Mouse (Mus musculus) brown adipose tissue, adult 24 weeks (tissue): ENCODE data around the gene Snx32. TPM values are rescaled to one million over a fixed set of nuclear protein-coding genes. Genes with fewer than 3 reads are reported as not detected.
"Not testable (repeated sequence)": the region's sequence is repeated elsewhere in the genome, so short reads cannot be mapped to it uniquely, and the experiment has no call there.

ENCODE experiments used
- H3K27ac ChIP-seq: fragments of 200-500 bp; replicated peaks from 2 replicates; pipeline ENCODE4 v1.5.1; 2012; ENCODE audit warnings: low read depth, mild to moderate bottlenecking, low read length
- H3K4me1 ChIP-seq: fragments of 200-500 bp; 2 replicates; pipeline ENCODE4 v1.6.1; 2012; ENCODE audit warnings: low read length, mixed read lengths; ENCODE audit not compliant: control insufficient read depth, insufficient read depth, insufficient read length
- H3K4me3 ChIP-seq: fragments of 200-500 bp; 2 replicates; pipeline ENCODE4 v1.5.1; 2012; ENCODE audit warnings: low read depth, mild to moderate bottlenecking, low read length, moderate library complexity; ENCODE audit not compliant: insufficient read depth
- polyA plus RNA-seq: library from polyadenylated mRNA; stranded (reverse); fragments of >200 nt; gene quantifications from 2 replicates; pipeline ENCODE4 v1.2.4, GENCODE M21; 2012; ENCODE audit not compliant: missing spikeins, insufficient read depth, insufficient read length

The Snx32 gene
- polyA plus RNA-seq, 1 experiment, result 7.0 TPM

- Histone ChIP-seq H3K27ac (no peak overlapping the region), H3K4me1 (no peaks in the 10 kb centered on the region; the same call in 1 of the 2 replicates), H3K4me3 (no peak overlapping the region)
Observed at GRCm38 (mm10) chr19:5525204-5525603, 14.9 kb upstream of the Snx32 start.

GRCm38 (mm10) chr19:5518721-5519120 lies 8.4 kb upstream of the Snx32 start:
- no peak overlapping the region for H3K4me3 ChIP-seq
- H3K27ac ChIP-seq, result no peak overlapping the region
- no peaks in the 10 kb centered on the region for H3K4me1 ChIP-seq

GRCm38 (mm10) chr19:5516906-5517505 lies 6.7 kb upstream of the Snx32 start:
- Histone ChIP-seq H3K27ac (no peak overlapping the region), H3K4me1 (peaks cover 6% of the 10 kb centered on the region), H3K4me3 (no peak overlapping the region)

DNA sequence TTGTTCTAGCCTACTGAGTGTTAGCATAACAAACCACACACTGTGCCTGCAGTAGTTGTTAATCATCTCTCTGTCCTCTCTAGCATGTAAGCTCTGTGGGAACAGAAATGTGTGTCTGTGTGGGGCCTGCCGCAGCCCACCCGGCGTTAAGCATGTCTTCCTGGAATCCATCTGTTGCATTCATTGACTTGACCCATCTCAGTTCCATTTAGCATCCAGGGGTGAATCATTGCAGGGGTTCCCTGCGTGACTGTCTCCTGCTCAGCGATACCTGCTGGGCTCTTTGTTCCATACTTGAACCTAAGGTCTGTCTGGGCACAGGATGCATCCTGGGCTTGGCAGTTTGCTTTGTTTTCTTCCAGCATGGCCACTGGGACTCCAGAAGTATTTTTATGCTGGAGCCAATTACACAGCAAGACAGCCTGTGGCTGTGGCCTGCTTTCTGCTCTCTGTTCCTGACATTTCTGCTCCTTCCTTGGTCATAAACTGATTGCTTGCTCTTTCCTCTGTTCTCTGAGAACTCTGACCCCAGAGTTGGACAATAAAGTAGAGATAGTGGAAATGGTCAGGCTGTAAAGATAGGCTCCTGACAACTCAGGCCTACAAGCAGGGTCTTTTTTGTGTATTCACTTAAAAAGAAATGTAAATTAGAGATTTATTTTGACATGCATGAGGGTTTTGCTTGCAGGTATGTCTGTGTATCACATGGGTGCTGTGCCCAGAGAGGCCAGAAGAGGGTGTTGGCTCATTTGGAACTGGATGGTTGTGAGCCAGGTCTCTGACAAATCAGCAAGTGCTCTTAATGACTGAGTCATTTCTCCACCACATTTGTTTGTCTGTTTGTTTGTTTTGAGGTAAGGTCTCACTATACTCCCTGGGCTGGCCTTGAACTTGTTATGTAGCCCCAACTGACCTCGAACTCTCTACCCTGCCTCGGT lies 5.8 kb upstream of the Snx32 start:
- Histone ChIP-seq H3K4me3 (no peak overlapping the region), H3K4me1 (peaks cover 11% of the 10 kb centered on the region), H3K27ac (no peak overlapping the region)

DNA sequence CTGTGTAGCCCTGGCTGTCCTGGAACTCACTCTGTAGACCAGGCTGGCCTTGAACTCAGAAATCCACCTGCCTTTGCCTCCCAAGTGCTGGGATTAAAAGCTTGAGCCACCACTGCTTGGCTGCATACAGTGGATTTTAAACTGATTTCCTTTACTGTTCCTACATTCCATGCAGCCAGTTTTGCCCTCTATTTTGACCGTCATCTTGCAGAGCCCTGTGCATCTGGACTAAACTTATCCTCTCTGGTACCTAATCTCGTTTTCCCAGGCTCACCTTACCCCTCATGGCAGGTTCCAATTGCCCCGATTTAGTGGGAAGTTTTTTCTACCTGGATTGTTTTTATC lies 2.6 kb upstream of the Snx32 start:
- Histone ChIP-seq H3K4me1 (peaks cover 11% of the 10 kb centered on the region), H3K27ac (no peak overlapping the region), H3K4me3 (no peak overlapping the region)

DNA sequence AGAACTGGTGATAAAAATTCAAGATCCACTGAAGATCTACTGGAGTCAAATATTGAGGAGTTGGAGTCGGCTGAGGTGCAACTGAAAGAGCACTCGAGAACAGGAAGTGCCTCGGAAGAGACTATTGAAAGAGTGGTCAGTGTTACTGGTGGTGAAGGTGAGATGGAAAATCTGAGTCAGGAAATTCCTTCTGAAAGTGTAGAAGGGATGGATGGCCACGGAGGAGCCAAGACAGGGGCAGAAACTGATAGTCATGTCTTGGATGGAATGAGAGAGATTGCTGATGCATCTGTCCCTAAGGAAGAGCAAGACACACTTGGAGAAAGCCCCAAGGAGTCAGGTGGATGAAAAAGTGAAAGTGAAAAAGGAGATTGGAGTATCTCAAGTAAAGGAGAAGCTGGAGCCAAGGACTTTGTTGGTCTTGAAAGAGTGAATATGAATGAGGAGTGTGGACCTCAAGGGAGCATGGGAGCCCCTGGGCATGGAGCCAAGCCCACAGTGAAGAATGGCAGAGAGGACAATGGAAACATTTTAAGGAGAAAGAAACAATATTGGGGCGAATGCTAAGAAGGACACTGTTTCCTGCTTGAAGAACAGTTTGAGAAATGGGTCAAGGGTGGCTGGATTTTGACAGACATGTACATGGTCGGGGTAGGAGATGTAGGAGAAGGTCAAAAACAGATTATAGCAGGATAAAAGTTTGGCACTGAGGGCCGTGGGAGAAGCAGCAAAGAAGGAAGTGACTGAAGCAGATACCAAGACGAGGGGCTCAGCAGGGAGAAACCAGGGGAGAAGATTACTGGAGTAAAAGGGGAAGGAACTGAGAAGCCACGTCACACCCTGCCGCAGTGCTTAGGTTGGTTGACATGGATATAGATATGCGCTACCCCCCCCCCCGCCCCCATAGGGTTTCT lies 2.0 kb upstream of the Snx32 start:
- Histone ChIP-seq H3K4me3 (peak overlapping the region; percentile 31), H3K27ac (peak overlapping the region; percentile 51), H3K4me1 (peaks cover 11% of the 10 kb centered on the region)

- peak overlapping the region; percentile 11; the same call in 1 of the 2 replicates for H3K27ac ChIP-seq
Observed at GRCm38 (mm10) chr19:5511074-5511632, 815 bp upstream of the Snx32 start.

DNA sequence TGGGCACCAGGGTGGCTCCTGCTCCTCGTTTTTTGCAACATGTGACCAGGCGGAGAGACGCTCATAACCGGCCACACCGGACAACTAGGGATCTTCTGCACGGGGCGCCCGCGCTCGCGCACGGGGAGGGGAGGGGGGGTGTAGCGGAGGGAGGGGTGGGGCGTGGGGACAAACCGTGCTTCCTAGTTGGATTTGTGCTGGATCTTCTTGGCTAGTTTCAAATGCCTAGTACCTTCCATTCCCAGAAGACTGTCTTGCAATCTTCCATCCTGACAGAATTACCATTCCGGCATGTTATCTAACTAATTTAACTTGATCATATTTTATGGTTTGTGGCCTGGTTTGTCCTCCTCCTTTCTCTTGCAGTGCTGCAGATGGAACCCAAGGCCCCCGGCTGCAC lies 6.7 kb downstream of the Snx32 start, which contains the start of gene 1700020D05Rik:
Gene 1700020D05Rik (minus strand): TSS at position 101 of the 400 bp plus-strand sequence.
- no peaks in the 10 kb centered on the region for H3K4me1 ChIP-seq
- no peak within 1 kb of the TSS for H3K27ac ChIP-seq
- H3K4me3 ChIP-seq, result no peak within 1 kb of the TSS

More at GRCm38 (mm10) chr19:5511074-5511632, 815 bp upstream of the Snx32 start:
- H3K4me3 ChIP-seq, result peak overlapping the region; percentile 67
- H3K4me1 ChIP-seq, result peaks cover 11% of the 10 kb centered on the region

DNA sequence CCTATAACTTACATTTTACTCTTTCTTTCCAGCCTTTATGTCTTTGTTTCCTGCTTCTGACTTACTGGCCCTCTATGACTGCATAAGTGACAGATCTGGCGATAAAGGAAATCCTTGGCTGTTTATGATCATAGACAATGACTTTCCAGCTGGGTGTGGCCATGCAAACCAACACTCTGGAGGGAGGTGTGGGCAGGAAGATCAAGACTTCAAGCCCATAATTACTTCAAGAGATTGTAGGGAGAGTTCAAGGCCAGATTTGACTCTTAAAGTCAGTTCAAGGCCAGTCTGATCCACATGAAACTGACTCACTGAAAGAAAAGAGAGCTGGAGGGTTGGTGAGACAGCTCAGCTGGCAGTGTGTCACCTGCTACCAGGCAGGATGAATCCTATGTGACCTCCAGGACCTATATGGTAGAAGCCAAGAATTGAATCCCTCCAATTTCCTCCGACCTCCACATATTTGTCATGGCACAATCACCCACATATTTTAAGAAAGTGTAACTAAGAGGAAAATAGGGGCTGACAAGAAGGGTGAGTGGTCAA lies 9.9 kb downstream of the Snx32 start:
- no peaks in the 10 kb centered on the region for H3K4me1 ChIP-seq
- H3K4me3 ChIP-seq, result no peak overlapping the region
- no peak overlapping the region for H3K27ac ChIP-seq

- H3K27ac ChIP-seq, result no peak overlapping the region
- no peak overlapping the region for H3K4me3 ChIP-seq
- H3K4me1 ChIP-seq, result no peaks in the 10 kb centered on the region
Observed at GRCm38 (mm10) chr19:5496052-5496370, 14.3 kb downstream of the Snx32 start.

GRCm38 (mm10) chr19:5495353-5496051 lies 14.8 kb downstream of the Snx32 start:
- Histone ChIP-seq H3K4me3 (no peak overlapping the region), H3K4me1 (no peaks in the 10 kb centered on the region), H3K27ac (no peak overlapping the region)

GRCm38 (mm10) chr19:5494314-5494713 lies 16.0 kb downstream of the Snx32 start:
- H3K4me3 ChIP-seq, result no peak overlapping the region
- no peak overlapping the region for H3K27ac ChIP-seq
- no peaks in the 10 kb centered on the region for H3K4me1 ChIP-seq

DNA sequence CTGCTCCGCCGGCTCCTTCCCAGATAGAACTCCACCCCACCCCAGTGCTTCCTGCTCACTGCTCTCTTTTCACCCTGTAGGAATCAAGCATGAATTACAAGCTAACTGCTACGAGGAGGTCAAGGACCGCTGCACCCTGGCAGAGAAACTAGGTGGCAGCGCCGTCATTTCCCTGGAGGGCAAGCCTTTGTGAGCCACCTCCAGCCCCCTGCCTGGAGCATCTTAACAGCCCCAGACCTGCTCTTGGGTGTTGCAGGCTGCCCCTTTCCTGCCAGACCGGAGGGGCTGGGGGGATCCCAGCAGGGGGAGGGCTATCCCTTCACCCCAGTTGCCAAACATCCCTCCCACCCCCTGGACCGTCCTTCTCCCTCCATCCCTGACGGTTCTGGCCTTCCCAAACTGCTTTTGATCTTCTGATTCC lies 17.0 kb downstream of the Snx32 start:
- H3K4me3 ChIP-seq, result not testable (repeated sequence)

GRCm38 (mm10) chr19:5492641-5493040 lies 17.7 kb downstream of the Snx32 start:
- H3K4me3 ChIP-seq, result no peak overlapping the region
- no peaks in the 10 kb centered on the region for H3K4me1 ChIP-seq
- H3K27ac ChIP-seq, result no peak overlapping the region

More for the DNA sequence above, 17.0 kb downstream of the Snx32 start:
- H3K4me1 ChIP-seq, H3K27ac ChIP-seq: not testable (repeated sequence)
